Comparison of ENCODE assay signal across 16 mouse cellular contexts in genomic region chr12:79886494-79886893, GRCm38 (mm10).
DNase-seq lines count a peak whose midpoint lies in the region; ATAC-seq and TF ChIP-seq lines count a peak whose summit lies in the region.
"Had no signal": no experiment of that assay in that cellular context is flagged by ENCODE, and none has a peak within 500 bp of the region (broad histone marks: within the 10 kb centered on the region; RNA-seq: fewer than 3 reads in every experiment).

No protein-coding gene starts in this region.

- no peak overlapping the region for H3K4me3 ChIP-seq in forebrain, embryonic 11.5 days (ENCODE audit: low read depth, low read length)
- no peak overlapping the region for H3K4me3 ChIP-seq in forebrain, embryonic 15.5 days
- no peak overlapping the region for H3K4me3 ChIP-seq in heart, embryonic 15.5 days
- H3K4me3 ChIP-seq in limb, embryonic 10.5 days = no peak overlapping the region
- H3K4me3 ChIP-seq: embryonic facial prominence, embryonic 13.5 days; intestine, embryonic 15.5 days; midbrain, embryonic 12.5 days; neural tube, embryonic 15.5 days had no signal

- peak; percentile 11 for DNase-seq in forebrain, embryonic 11.5 days (ENCODE audit: low spot score)
- DNase-seq in heart, postnatal 25 days (ENCODE audit: low spot score) = no peak
- DNase-seq in brain, embryonic 14.5 days (ENCODE audit: low read depth) = peak; percentile 44
- no peak for DNase-seq in limb, embryonic 10.5 days (ENCODE audit: low spot score)
- DNase-seq in adrenal gland, postnatal 14 days = no peak
- no peak for DNase-seq in retina, postnatal 1 day
- DNase-seq: layer of hippocampus, postnatal 36 days; thymus, postnatal 36 days had no signal

- intact Hi-C loops in heart, postnatal 25 days (cut with DNase I) = loop anchor here (5.0 kb wide), 2 partner anchors 49 to 89 kb away; no protein-coding TSS in a partner anchor

- H3K4me2 ChIP-seq in forebrain, embryonic 11.5 days (ENCODE audit: low read depth, low read length, severe bottlenecking) = no peak overlapping the region
- H3K4me2 ChIP-seq in forebrain, embryonic 15.5 days (replicated peaks) = no peak overlapping the region
- H3K4me2 ChIP-seq in heart, embryonic 15.5 days = no peak overlapping the region
- H3K4me2 ChIP-seq: intestine, embryonic 15.5 days; midbrain, embryonic 12.5 days; neural tube, embryonic 15.5 days had no signal

- H3K9me3 ChIP-seq in forebrain, embryonic 11.5 days (ENCODE audit: control insufficient read depth, low read length) = no peaks in the 10 kb centered on the region
- H3K9me3 ChIP-seq in forebrain, embryonic 15.5 days = no peaks in the 10 kb centered on the region
- no peaks in the 10 kb centered on the region for H3K9me3 ChIP-seq in heart, embryonic 15.5 days (replicated peaks)
- H3K9me3 ChIP-seq in limb, embryonic 10.5 days (replicated peaks) = no peaks in the 10 kb centered on the region
- H3K9me3 ChIP-seq: embryonic facial prominence, embryonic 13.5 days; intestine, embryonic 15.5 days; midbrain, embryonic 12.5 days; neural tube, embryonic 15.5 days had no signal

- no peak for ATAC-seq in forebrain, embryonic 11.5 days (replicated peaks; ENCODE audit: low FRiP score)
- no peak for ATAC-seq in forebrain, embryonic 15.5 days (replicated peaks)
- ATAC-seq in heart, embryonic 15.5 days (replicated peaks; ENCODE audit: insufficient number of reproducible peaks, insufficient read depth, low FRiP score, low read depth) = no peak

- H3K36me3 ChIP-seq in forebrain, embryonic 11.5 days (ENCODE audit: control insufficient read depth, insufficient read depth, low read length) = no peaks in the 10 kb centered on the region
- H3K36me3 ChIP-seq in forebrain, embryonic 15.5 days = no peaks in the 10 kb centered on the region
- H3K36me3 ChIP-seq in heart, embryonic 15.5 days = no peaks in the 10 kb centered on the region
- H3K36me3 ChIP-seq in limb, embryonic 10.5 days = no peaks in the 10 kb centered on the region
- H3K36me3 ChIP-seq: embryonic facial prominence, embryonic 13.5 days; intestine, embryonic 15.5 days; midbrain, embryonic 12.5 days; neural tube, embryonic 15.5 days had no signal

- no peaks in the 10 kb centered on the region for H3K4me1 ChIP-seq in forebrain, embryonic 11.5 days (replicated peaks; ENCODE audit: control insufficient read depth, insufficient read depth, low read length)
- H3K4me1 ChIP-seq in forebrain, embryonic 15.5 days = peaks cover 20% of the 10 kb centered on the region
- H3K4me1 ChIP-seq in heart, embryonic 15.5 days (replicated peaks) = peaks cover 24% of the 10 kb centered on the region
- H3K4me1 ChIP-seq in limb, embryonic 10.5 days = peaks cover 43% of the 10 kb centered on the region

- no peak overlapping the region for H3K27ac ChIP-seq in forebrain, embryonic 11.5 days (ENCODE audit: low read depth, low read length)
- no peak overlapping the region for H3K27ac ChIP-seq in forebrain, embryonic 15.5 days (replicated peaks)
- H3K27ac ChIP-seq in heart, embryonic 15.5 days = peak overlapping the region; percentile 66
- H3K27ac ChIP-seq in limb, embryonic 10.5 days = 0 out of 2 replicates have a peak overlapping the region, but pooled peaks have one; percentile 14
- H3K27ac ChIP-seq: intestine, embryonic 15.5 days; macrophage; midbrain, embryonic 12.5 days; neural tube, embryonic 15.5 days had no signal

- no peak for TF ChIP-seq POLR2A in brain, embryonic 14.5 days (IDR thresholded peaks at IDR 0.05; ENCODE audit: borderline replicate concordance, extremely low read depth, insufficient read depth, insufficient read length, poor library complexity, severe bottlenecking)

- no peak for TF ChIP-seq CTCF in brain, embryonic 14.5 days (IDR thresholded peaks at IDR 0.05; ENCODE audit: borderline replicate concordance, extremely low read depth, insufficient read depth, insufficient read length)

- no peak overlapping the region for H3K9ac ChIP-seq in forebrain, embryonic 11.5 days (ENCODE audit: low read length)
- H3K9ac ChIP-seq in forebrain, embryonic 15.5 days (replicated peaks) = no peak overlapping the region
- no peak overlapping the region for H3K9ac ChIP-seq in heart, embryonic 15.5 days
- H3K9ac ChIP-seq: intestine, embryonic 15.5 days; midbrain, embryonic 12.5 days; neural tube, embryonic 15.5 days had no signal

- H3K27me3 ChIP-seq in forebrain, embryonic 11.5 days (ENCODE audit: control insufficient read depth, insufficient read depth, low read length) = no peaks in the 10 kb centered on the region
- H3K27me3 ChIP-seq in forebrain, embryonic 15.5 days = no peaks in the 10 kb centered on the region
- no peaks in the 10 kb centered on the region for H3K27me3 ChIP-seq in heart, embryonic 15.5 days
- no peaks in the 10 kb centered on the region for H3K27me3 ChIP-seq in limb, embryonic 10.5 days (ENCODE audit: low read depth, poor library complexity, severe bottlenecking)
- H3K27me3 ChIP-seq: CH12.LX; embryonic facial prominence, embryonic 13.5 days; intestine, embryonic 15.5 days; midbrain, embryonic 12.5 days; neural tube, embryonic 15.5 days had no signal

- 73% methylated on average over 3 of the region's 3 CpGs for WGBS in forebrain, embryonic 11.5 days
- 61% methylated on average over 3 of the region's 3 CpGs for WGBS in forebrain, embryonic 15.5 days
- 78% methylated on average over 3 of the region's 3 CpGs for WGBS in heart, embryonic 15.5 days
- 75% methylated on average over 3 of the region's 3 CpGs for WGBS in limb, embryonic 10.5 days

Comparison
In these comparisons a context has a peak if more than half of its experiments do, and no peak if none do; other contexts are left out.
1. DNase-seq: peak in forebrain, embryonic 11.5 days (single experiment) and brain, embryonic 14.5 days (single experiment); none in heart, postnatal 25 days (single experiment), limb, embryonic 10.5 days (single experiment), adrenal gland, postnatal 14 days (single experiment) and retina, postnatal 1 day (single experiment).
2. H3K27ac ChIP-seq: peak in heart, embryonic 15.5 days (single experiment) and limb, embryonic 10.5 days (single experiment); none in forebrain, embryonic 11.5 days (single experiment) and forebrain, embryonic 15.5 days (single experiment).